Mouse (Mus musculus) embryonic fibroblast, embryonic 13.5 days (primary cell): ENCODE data around the gene Gm5767.

Experiments
- CTCF ChIP-seq: IDR thresholded peaks from 2 replicates; pipeline ENCODE4 v1.5.1; 2011; ENCODE audit warnings: mild to moderate bottlenecking, control low read depth, low read length, moderate library complexity, borderline replicate concordance; ENCODE audit not compliant: insufficient read depth
- POLR2A ChIP-seq: IDR thresholded peaks from 2 replicates; pipeline ENCODE4 v1.6.1; 2011; ENCODE audit warnings: low read depth, mild to moderate bottlenecking, control low read depth, low read length, moderate library complexity

GRCm38 (mm10) chr16:8670041-8671035 lies 10.2 kb upstream of the Gm5767 start:
- no peak for TF ChIP-seq CTCF
- no peak; the same call in 1 of the 2 replicates for TF ChIP-seq POLR2A
